Mouse (Mus musculus) splenic B cell, adult 2 months (primary cell): ENCODE data around the gene Zdhhc7.
A peak's percentile ranks its signal among the peaks of the same experiment; 100 is the strongest.

Experiments
- DNase-seq: peaks from one replicate; pipeline ENCODE4 v3.0.0-alpha.2; 2011; ENCODE audit warnings: low read depth, low spot score
- H3K27me3 ChIP-seq: 2 replicates; pipeline ENCODE4 v1.6.1; 2012; ENCODE audit warnings: mild to moderate bottlenecking, low read length, moderate library complexity, mixed read lengths; ENCODE audit not compliant: control insufficient read depth, poor library complexity, insufficient read depth, severe bottlenecking
- H3K36me3 ChIP-seq: 2 replicates; pipeline ENCODE4 v1.6.1; 2012; ENCODE audit warnings: mild to moderate bottlenecking, low read length, moderate library complexity, mixed read lengths; ENCODE audit not compliant: control insufficient read depth, poor library complexity, insufficient read depth, severe bottlenecking

Zdhhc7 gene

GRCm38 (mm10) chr8:120103916-120104315 is 2.6 kb upstream of the Zdhhc7 start:
- no peaks in the 10 kb centered on the region for H3K36me3 ChIP-seq
- no peaks in the 10 kb centered on the region for H3K27me3 ChIP-seq
- DNase-seq, result no peak

GRCm38 (mm10) chr8:120100388-120101067 is 754 bp downstream of the Zdhhc7 start:
- Histone ChIP-seq H3K27me3 (no peaks in the 10 kb centered on the region), H3K36me3 (no peaks in the 10 kb centered on the region)
- DNase-seq, result peak; percentile 20

- Histone ChIP-seq H3K36me3 (no peaks in the 10 kb centered on the region; the same call in 1 of the 2 replicates), H3K27me3 (no peaks in the 10 kb centered on the region)
- DNase-seq, result no peak
Measured at GRCm38 (mm10) chr8:120096486-120096885, 4.8 kb downstream of the Zdhhc7 start.

GRCm38 (mm10) chr8:120094801-120095200 is 6.5 kb downstream of the Zdhhc7 start:
- DNase-seq, result no peak
- Histone ChIP-seq H3K27me3 (no peaks in the 10 kb centered on the region), H3K36me3 (no peaks in the 10 kb centered on the region; the same call in 1 of the 2 replicates)

- H3K27me3 ChIP-seq, result no peaks in the 10 kb centered on the region
- H3K36me3 ChIP-seq, result no peaks in the 10 kb centered on the region; the same call in 1 of the 2 replicates
- DNase-seq, result no peak
Measured at GRCm38 (mm10) chr8:120093103-120093502, 8.2 kb downstream of the Zdhhc7 start.

GRCm38 (mm10) chr8:120091032-120091431 is 10.2 kb downstream of the Zdhhc7 start:
- DNase-seq, result no peak
- Histone ChIP-seq H3K27me3 (no peaks in the 10 kb centered on the region), H3K36me3 (peaks cover 7% of the 10 kb centered on the region; the same call in 1 of the 2 replicates)

GRCm38 (mm10) chr8:120089511-120089910 is 11.8 kb downstream of the Zdhhc7 start:
- DNase-seq, result no peak
- peaks cover 9% of the 10 kb centered on the region for H3K36me3 ChIP-seq
- no peaks in the 10 kb centered on the region for H3K27me3 ChIP-seq

GRCm38 (mm10) chr8:120084783-120085182 is 16.5 kb downstream of the Zdhhc7 start:
- H3K36me3 ChIP-seq, result peaks cover 10% of the 10 kb centered on the region
- no peak for DNase-seq
- H3K27me3 ChIP-seq, result no peaks in the 10 kb centered on the region

- H3K36me3 ChIP-seq, result peaks cover 10% of the 10 kb centered on the region
- no peak for DNase-seq
- no peaks in the 10 kb centered on the region for H3K27me3 ChIP-seq
Measured at GRCm38 (mm10) chr8:120083261-120083660, 18.0 kb downstream of the Zdhhc7 start.

- Histone ChIP-seq H3K27me3 (no peaks in the 10 kb centered on the region), H3K36me3 (peaks cover 2% of the 10 kb centered on the region; the same call in 1 of the 2 replicates)
- no peak for DNase-seq
Measured at GRCm38 (mm10) chr8:120079361-120079760, 21.9 kb downstream of the Zdhhc7 start.

GRCm38 (mm10) chr8:120078080-120078479 is 23.2 kb downstream of the Zdhhc7 start:
- no peaks in the 10 kb centered on the region; the same call in 1 of the 2 replicates for H3K36me3 ChIP-seq
- H3K27me3 ChIP-seq, result no peaks in the 10 kb centered on the region
- peak; percentile 81 for DNase-seq

GRCm38 (mm10) chr8:120075347-120075746 is 25.9 kb downstream of the Zdhhc7 start:
- no peak for DNase-seq
- H3K27me3 ChIP-seq, result no peaks in the 10 kb centered on the region
- H3K36me3 ChIP-seq, result no peaks in the 10 kb centered on the region

GRCm38 (mm10) chr8:120074516-120074915 is 26.8 kb downstream of the Zdhhc7 start:
- DNase-seq, result no peak
- H3K27me3 ChIP-seq, result no peaks in the 10 kb centered on the region
- no peaks in the 10 kb centered on the region for H3K36me3 ChIP-seq

GRCm38 (mm10) chr8:120072827-120073226 is 28.5 kb downstream of the Zdhhc7 start:
- no peak for DNase-seq
- no peaks in the 10 kb centered on the region for H3K27me3 ChIP-seq
- H3K36me3 ChIP-seq, result no peaks in the 10 kb centered on the region

- H3K27me3 ChIP-seq, result no peaks in the 10 kb centered on the region
- no peak for DNase-seq
- H3K36me3 ChIP-seq, result no peaks in the 10 kb centered on the region
Measured at GRCm38 (mm10) chr8:120072259-120072658, 29.0 kb downstream of the Zdhhc7 start.

GRCm38 (mm10) chr8:120071684-120072083 is 29.6 kb downstream of the Zdhhc7 start:
- H3K36me3 ChIP-seq, result no peaks in the 10 kb centered on the region
- DNase-seq, result peak; percentile 74
- no peaks in the 10 kb centered on the region for H3K27me3 ChIP-seq
